Mouse (Mus musculus) liver, embryonic 15.5 days (tissue): ENCODE data around the gene Uqcr11. TPM values are rescaled to one million over a fixed set of nuclear protein-coding genes. Genes with fewer than 3 reads are reported as not detected.

Experiments
- ATAC-seq: fragments of 200-750 bp; cut with Nextera tagmentation; 2 replicates; pipeline ENCODE4 v1.8.0; 2017; ENCODE audit warnings: moderate number of reproducible peaks, mild to moderate bottlenecking, moderate library complexity; ENCODE audit not compliant: insufficient read depth
- H3K27ac ChIP-seq: fragments of 300-500 bp; sonication (generic); replicated peaks from 2 replicates; pipeline ENCODE4 v1.5.1; 2015; ENCODE audit warnings: mild to moderate bottlenecking, inconsistent platforms
- H3K27me3 ChIP-seq: fragments of 300-500 bp; sonication (generic); 2 replicates; pipeline ENCODE4 v1.6.1; 2015; ENCODE audit warnings: mild to moderate bottlenecking, inconsistent platforms
- H3K36me3 ChIP-seq: fragments of 300-500 bp; sonication (generic); replicated peaks from 2 replicates; pipeline ENCODE4 v1.6.1; 2015; ENCODE audit warnings: moderate library complexity, mild to moderate bottlenecking, inconsistent platforms
- H3K4me1 ChIP-seq: fragments of 300-500 bp; sonication (generic); replicated peaks from 2 replicates; pipeline ENCODE4 v1.6.1; 2015; ENCODE audit warnings: inconsistent platforms
- H3K4me2 ChIP-seq: fragments of 300-500 bp; sonication (generic); 2 replicates; pipeline ENCODE4 v1.6.1; 2015; ENCODE audit warnings: moderate library complexity, mild to moderate bottlenecking, inconsistent platforms
- H3K4me3 ChIP-seq: fragments of 300-500 bp; sonication (generic); replicated peaks from 2 replicates; pipeline ENCODE4 v1.5.1; 2015; ENCODE audit warnings: mild to moderate bottlenecking, inconsistent platforms
- H3K9ac ChIP-seq: fragments of 300-500 bp; sonication (generic); 2 replicates; pipeline ENCODE4 v1.6.1; 2015; ENCODE audit warnings: moderate library complexity, mild to moderate bottlenecking, inconsistent platforms
- H3K9me3 ChIP-seq: fragments of 300-500 bp; sonication (generic); replicated peaks from 2 replicates; pipeline ENCODE4 v1.6.1; 2016; ENCODE audit warnings: inconsistent platforms
- WGBS: fragments of 180-500 bp; shearing (Covaris S2); methylation state at CpG from one replicate; pipeline ENCODE4 v1.1.7; 2015; ENCODE audit warnings: mixed read lengths; ENCODE audit not compliant: insufficient replicate concordance; 5-methylcytosine and 5-hydroxymethylcytosine counted together
- polyA plus RNA-seq: library from polyadenylated mRNA; unstranded; fragments of >200 nt; fragmentation: Nextera tagmentation; extraction: Ambion mirVana; gene quantifications from 2 replicates; pipeline ENCODE4 v1.2.1, GENCODE M21; 2015

Uqcr11 gene
- polyA plus RNA-seq, 1 experiment from 2014 or later: 526 TPM

DNA sequence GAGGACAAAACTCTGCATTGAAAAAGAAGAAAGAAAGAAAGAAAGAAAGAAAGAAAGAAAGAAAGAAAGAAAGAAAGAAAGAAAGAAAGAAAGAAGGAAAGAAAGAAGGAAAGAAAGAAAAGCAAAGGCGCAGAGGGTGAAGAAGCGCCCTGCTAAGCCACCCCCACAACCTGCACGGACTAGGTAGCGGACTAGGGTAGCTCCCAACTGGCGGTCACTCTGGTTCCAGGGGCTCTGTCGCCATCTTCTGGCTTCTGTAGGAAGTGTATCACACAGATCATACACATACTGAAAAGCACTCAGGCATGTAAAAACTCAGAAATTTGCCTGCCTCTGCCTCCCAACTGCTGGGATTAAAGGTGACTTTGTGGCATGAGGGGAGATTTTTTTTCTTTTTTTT lies 32.6 kb downstream of the Uqcr11 start:
- no peak for ATAC-seq
- Histone ChIP-seq H3K36me3 (no peaks in the 10 kb centered on the region), H3K27ac (no peak overlapping the region), H3K4me1 (peaks cover 10% of the 10 kb centered on the region; the same call in 1 of the 2 replicates), H3K9me3 (no peaks in the 10 kb centered on the region), H3K27me3 (peaks cover 33% of the 10 kb centered on the region), H3K9ac (no peak overlapping the region), H3K4me2 (no peak overlapping the region), H3K4me3 (no peak overlapping the region)
- 17% methylated on average over 6 of the region's 6 CpGs for WGBS

DNA sequence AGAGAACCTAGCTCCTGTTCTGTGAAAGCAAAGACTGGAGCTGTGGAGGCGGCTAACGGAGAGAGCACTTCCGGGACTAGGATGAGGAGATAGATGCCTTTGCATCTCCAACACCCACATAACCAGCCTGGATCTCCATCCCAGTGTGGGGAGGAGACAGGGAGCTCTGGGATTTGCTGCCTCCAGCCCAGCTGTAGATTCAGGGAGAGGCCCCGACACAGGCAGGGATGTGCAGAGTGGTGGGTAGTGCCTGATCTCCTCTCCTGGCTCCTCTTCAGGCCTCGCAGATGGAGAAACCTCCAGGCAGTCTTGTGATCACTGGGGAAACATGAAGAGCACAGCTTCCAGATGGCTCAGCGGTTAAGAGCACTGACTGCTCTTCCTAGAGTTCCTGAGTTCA lies 33.9 kb downstream of the Uqcr11 start:
- Histone ChIP-seq H3K9ac (no peak overlapping the region), H3K4me3 (no peak overlapping the region), H3K4me2 (no peak overlapping the region), H3K36me3 (no peaks in the 10 kb centered on the region), H3K27ac (no peak overlapping the region), H3K4me1 (peaks cover 6% of the 10 kb centered on the region; the same call in 1 of the 2 replicates), H3K27me3 (peaks cover 36% of the 10 kb centered on the region), H3K9me3 (no peaks in the 10 kb centered on the region)
- 75% methylated on average over 6 of the region's 6 CpGs for WGBS
- ATAC-seq: no peak

DNA sequence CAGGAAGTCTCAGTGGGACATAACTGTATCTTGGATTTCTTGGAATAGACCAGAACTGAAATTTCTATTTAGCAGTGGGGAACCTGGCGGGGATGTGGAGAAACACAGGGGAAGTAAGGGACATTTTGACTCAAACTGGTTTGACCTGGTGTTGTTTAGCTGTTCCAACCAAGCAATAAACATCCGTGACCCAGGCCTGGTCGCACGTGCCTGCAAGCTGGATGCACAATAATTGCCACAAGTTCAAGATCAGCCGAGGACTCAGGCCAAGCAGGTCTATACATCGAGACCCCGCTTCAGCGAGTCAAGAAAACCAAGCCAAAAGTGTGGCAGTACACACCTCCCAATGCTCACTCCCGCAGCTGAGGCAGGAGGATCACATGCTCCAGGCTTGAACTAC lies 34.6 kb downstream of the Uqcr11 start:
- Histone ChIP-seq H3K9ac (no peak overlapping the region), H3K36me3 (no peaks in the 10 kb centered on the region), H3K9me3 (no peaks in the 10 kb centered on the region), H3K27me3 (peaks cover 44% of the 10 kb centered on the region), H3K4me3 (no peak overlapping the region), H3K4me2 (no peak overlapping the region), H3K27ac (no peak overlapping the region), H3K4me1 (peaks cover 6% of the 10 kb centered on the region; the same call in 1 of the 2 replicates)
- no peak for ATAC-seq
- whole genome bisulfite sequencing: 49% methylated on average over 9 of the region's 9 CpGs

DNA sequence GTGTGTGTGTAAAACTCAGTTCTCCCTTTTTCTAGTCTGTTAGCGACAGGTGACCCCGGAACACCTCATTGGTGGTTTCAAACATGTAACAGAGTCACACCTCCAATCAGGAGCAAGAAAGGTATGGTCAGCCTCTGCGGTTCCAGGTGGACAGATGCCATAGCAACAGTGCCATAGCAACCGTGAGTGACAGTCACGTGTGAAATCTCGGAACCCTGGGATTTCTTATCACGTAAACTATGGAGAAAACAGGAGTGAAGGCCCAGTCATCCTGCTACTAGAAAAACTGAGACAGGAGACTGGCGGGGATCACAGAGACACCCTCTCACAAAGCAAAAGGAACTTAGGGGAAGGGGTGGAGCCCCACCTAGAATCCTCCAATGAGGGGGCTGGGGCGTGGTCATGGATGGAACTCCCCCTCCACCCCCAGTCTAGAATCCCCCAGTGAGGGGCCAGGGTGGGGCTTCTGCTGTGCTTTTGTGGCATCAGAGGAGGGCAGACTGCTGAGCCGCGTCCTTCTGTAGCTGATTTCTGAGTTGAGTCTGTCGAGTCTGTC lies 35.1 kb downstream of the Uqcr11 start:
- Histone ChIP-seq H3K9me3 (no peaks in the 10 kb centered on the region), H3K4me2 (no peak overlapping the region), H3K27ac (no peak overlapping the region), H3K4me1 (peaks cover 6% of the 10 kb centered on the region; the same call in 1 of the 2 replicates), H3K27me3 (peaks cover 48% of the 10 kb centered on the region), H3K4me3 (no peak overlapping the region), H3K36me3 (no peaks in the 10 kb centered on the region), H3K9ac (no peak overlapping the region)
- 7% methylated on average over 12 of the region's 12 CpGs for WGBS
- no peak for ATAC-seq

DNA sequence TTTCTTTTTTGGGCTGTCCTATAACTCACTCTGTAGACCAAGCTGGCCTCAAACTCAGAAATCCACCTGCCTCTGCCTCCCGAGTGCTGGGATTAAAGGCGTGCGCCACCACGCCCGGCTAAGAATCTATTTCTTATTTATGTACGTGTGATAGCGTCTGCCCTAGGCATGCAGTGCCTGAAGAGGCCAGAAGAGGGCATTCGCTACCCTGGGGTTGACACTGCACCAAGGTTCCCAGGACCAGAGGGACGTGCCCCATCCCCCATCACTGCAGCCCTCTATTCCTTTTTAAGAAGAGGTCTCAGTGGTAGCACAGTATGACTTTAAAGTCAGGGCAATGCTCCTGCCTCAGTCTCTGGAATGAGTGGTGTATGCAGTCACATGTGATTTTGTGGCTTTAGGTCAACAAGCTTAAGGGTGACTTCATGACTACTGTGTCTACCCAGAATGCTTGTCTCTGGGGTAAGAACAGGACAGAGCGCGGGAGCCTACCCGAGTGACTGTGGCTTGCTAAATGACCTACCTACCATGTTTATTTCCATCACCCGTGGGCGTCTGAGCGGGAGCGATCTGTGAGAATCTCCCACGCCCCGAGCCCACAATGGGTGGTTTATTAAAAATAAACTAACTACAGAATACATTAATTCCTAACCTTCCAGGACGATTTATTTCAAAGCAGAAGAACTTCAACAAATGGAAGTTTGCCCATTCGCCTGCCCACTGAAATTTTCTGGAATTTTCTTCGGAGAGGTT lies 36.5 kb downstream of the Uqcr11 start:
- H3K9me3 ChIP-seq: no peaks in the 10 kb centered on the region
- no peak overlapping the region for H3K4me2 ChIP-seq
- peaks cover 61% of the 10 kb centered on the region for H3K27me3 ChIP-seq
- no peak for ATAC-seq
- no peak overlapping the region for H3K9ac ChIP-seq
- peaks cover 6% of the 10 kb centered on the region; the same call in 1 of the 2 replicates for H3K4me1 ChIP-seq
- no peak overlapping the region for H3K27ac ChIP-seq
- no peaks in the 10 kb centered on the region for H3K36me3 ChIP-seq
- WGBS: 70% methylated on average over 21 of the region's 21 CpGs
- H3K4me3 ChIP-seq: no peak overlapping the region

DNA sequence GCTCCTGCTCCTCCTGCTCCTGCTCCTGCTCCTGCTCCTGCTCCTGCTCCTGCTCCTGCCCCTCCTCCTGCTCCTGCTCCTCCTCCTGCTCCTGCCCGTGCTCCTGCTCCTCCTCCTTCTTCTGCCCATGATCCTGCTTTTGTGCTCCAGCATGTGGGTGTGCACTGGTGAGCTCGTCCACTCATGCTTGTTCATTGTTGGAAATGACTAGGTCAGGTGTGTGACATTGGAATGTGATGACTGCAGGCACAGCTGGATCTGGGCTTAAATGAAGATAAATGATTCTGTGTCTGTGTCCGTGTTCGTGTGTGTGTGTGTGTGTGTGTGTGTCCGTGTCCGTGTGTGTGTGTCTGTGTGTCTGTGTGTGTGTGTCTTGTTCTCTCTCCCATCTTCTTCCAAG lies 38.2 kb downstream of the Uqcr11 start:
- Histone ChIP-seq H3K27me3 (peaks cover 78% of the 10 kb centered on the region), H3K9me3 (no peaks in the 10 kb centered on the region), H3K27ac (no peak overlapping the region), H3K4me1 (peaks cover 6% of the 10 kb centered on the region; the same call in 1 of the 2 replicates), H3K9ac (no peak overlapping the region), H3K36me3 (no peaks in the 10 kb centered on the region), H3K4me2 (no peak overlapping the region), H3K4me3 (no peak overlapping the region)
- no peak for ATAC-seq
- 79% methylated on average over 6 of the region's 6 CpGs for WGBS

DNA sequence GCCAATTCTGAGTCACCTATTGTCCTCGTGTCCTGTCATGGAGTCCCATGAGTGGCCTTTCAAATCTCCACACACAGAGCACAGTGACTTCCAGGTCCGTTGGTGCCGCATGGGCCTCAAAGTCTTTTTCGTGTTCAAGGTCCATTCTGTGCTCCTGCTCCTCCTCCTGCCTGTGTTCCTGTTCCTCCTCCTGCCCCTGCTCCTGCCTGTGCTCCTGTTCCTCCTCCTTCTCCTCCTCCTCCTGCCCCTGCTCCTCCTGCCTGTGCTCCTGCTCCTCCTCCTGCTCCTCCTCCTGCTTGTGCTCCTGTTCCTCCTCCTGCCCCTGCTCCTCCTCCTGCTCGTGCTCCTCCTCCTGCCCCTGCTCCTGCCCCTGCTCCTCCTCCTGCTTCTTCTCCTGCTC lies 38.7 kb downstream of the Uqcr11 start:
- peaks cover 77% of the 10 kb centered on the region for H3K27me3 ChIP-seq
- no peak overlapping the region for H3K4me3 ChIP-seq

DNA sequence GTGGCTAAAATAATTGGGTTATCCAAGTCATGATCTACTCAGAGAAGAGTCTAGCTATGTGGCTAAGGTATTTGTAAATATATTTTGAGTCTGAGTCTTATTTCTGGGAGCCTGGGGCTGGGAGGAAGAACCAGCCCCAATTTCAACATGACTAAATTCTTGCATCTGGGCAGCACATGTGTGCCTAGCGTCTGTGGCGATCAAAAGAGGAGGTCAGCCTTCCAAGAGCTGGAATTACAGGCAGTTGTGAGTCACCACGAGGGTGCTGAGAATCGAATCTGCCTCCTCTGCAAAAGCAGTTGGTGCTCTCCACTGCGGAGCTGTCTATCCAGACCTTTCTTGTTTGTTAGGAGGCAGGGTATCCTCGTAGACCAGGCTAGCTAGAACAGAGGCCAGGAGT lies 40.9 kb downstream of the Uqcr11 start:
- H3K4me1 ChIP-seq: no peaks in the 10 kb centered on the region
- no peaks in the 10 kb centered on the region for H3K36me3 ChIP-seq
- 47% methylated on average over 6 of the region's 6 CpGs for WGBS
- no peak overlapping the region for H3K4me3 ChIP-seq
- H3K4me2 ChIP-seq: no peak overlapping the region
- ATAC-seq: no peak
- no peaks in the 10 kb centered on the region for H3K9me3 ChIP-seq
- H3K27ac ChIP-seq: no peak overlapping the region
- H3K9ac ChIP-seq: no peak overlapping the region
- H3K27me3 ChIP-seq: peaks cover 76% of the 10 kb centered on the region

More for the DNA sequence above, 38.7 kb downstream of the Uqcr11 start:
- Histone ChIP-seq H3K9me3 (no peaks in the 10 kb centered on the region), H3K9ac (no peak overlapping the region), H3K27ac (no peak overlapping the region), H3K4me2 (no peak overlapping the region), H3K4me1 (peaks cover 6% of the 10 kb centered on the region; the same call in 1 of the 2 replicates), H3K36me3 (no peaks in the 10 kb centered on the region)
- ATAC-seq: no peak
- WGBS: 42% methylated on average over 5 of the region's 5 CpGs

DNA sequence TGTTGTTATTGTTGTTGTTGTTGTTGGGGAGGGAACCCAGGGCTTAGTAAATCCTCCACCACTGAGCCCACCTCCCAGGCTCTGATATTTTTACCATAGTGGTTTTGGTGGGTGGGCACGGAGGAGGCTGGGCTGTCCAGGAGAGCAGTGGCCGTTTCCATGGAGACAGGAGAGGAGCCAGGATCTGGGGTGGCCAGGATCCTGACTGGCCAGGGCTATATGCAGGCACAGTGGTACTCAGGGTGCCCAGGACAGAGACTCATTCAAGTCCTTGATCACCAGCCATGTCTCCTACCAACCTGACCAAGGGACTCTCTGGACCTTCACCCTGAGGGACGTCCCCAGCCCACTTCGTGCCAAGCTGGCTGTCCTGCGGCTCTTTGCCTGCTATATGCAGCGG lies 42.9 kb downstream of the Uqcr11 start:
- peaks cover 84% of the 10 kb centered on the region for H3K27me3 ChIP-seq
- 37% methylated on average over 6 of the region's 6 CpGs for WGBS
- H3K4me2 ChIP-seq: no peak overlapping the region
- H3K9ac ChIP-seq: no peak overlapping the region
- no peaks in the 10 kb centered on the region for H3K9me3 ChIP-seq
- no peaks in the 10 kb centered on the region for H3K4me1 ChIP-seq
- H3K4me3 ChIP-seq: no peak overlapping the region
- no peak overlapping the region for H3K27ac ChIP-seq
- no peak for ATAC-seq
- no peaks in the 10 kb centered on the region for H3K36me3 ChIP-seq

DNA sequence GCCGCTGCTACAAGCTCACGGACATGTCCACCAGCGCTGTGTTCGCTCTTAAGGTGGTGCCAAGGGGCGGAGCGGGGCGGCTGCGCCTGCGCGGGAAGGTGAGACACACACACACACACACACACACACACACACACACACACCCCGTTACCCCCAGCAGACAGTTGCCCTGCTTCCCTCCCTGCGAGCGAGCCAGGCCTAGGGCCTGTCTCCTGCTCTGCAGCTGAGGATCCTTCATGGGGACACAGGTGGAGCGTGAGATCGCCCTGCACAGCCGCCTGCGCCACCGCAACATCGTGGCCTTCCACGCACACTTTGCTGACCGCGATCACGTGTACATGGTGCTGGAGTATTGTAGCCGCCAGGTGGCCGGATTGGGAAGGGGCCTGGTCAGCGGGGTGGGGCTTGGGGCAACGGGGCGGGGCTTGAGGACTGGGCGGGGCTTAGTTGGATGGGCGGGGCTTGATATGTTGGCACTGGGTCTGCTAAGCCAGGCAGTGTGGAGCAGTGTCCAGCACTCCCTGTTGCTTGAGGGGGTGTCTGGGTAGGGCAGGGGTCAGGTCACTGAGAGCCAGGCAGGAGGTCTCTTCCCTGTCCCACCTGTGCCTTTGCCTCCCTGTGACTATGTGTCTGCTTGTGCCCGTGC lies 48.5 kb downstream of the Uqcr11 start:
- H3K27ac ChIP-seq: no peak overlapping the region
- no peak for ATAC-seq
- 9% methylated on average over 31 of the region's 31 CpGs for WGBS
- peaks cover 13% of the 10 kb centered on the region for H3K4me1 ChIP-seq
- H3K9me3 ChIP-seq: no peaks in the 10 kb centered on the region
- no peak overlapping the region for H3K9ac ChIP-seq
- H3K36me3 ChIP-seq: no peaks in the 10 kb centered on the region
- peaks cover 94% of the 10 kb centered on the region for H3K27me3 ChIP-seq
- peak overlapping the region; percentile 42 for H3K4me2 ChIP-seq
- 0 out of 2 replicates have a peak overlapping the region, but pooled peaks have one; percentile 7 for H3K4me3 ChIP-seq

DNA sequence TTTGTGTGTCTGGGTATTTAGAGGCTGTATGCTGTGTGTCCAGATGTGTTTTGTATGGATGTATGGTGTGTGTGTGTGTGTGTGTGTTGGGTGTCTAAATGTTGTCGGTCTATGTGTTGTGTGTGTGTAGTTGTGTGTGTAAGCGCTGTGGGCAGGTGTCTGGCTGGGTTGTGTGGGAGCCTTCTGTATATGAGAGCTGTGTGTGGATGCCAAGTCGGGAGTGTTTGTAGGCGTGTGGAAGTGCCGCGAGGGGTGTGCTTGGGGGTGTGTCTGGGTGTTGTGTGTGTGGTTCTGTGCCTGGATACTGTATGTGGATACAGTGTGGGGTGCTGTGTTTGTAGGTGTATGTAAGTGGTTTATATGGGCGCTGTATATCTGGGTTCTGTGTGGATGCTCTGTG lies 49.3 kb downstream of the Uqcr11 start:
- H3K4me3 ChIP-seq: no peak overlapping the region

More for the DNA sequence above, 49.3 kb downstream of the Uqcr11 start:
- no peak overlapping the region for H3K9ac ChIP-seq
- H3K9me3 ChIP-seq: no peaks in the 10 kb centered on the region
- H3K4me2 ChIP-seq: peak overlapping the region; percentile 42; the same call in 1 of the 2 replicates
- H3K27me3 ChIP-seq: peaks cover 94% of the 10 kb centered on the region
- H3K27ac ChIP-seq: no peak overlapping the region
- no peak for ATAC-seq
- H3K4me1 ChIP-seq: peaks cover 17% of the 10 kb centered on the region
- WGBS: 31% methylated on average over 7 of the region's 7 CpGs
- H3K36me3 ChIP-seq: no peaks in the 10 kb centered on the region
